ENCODE assay signal across 9 mouse cellular contexts in the genomic region with DNA sequence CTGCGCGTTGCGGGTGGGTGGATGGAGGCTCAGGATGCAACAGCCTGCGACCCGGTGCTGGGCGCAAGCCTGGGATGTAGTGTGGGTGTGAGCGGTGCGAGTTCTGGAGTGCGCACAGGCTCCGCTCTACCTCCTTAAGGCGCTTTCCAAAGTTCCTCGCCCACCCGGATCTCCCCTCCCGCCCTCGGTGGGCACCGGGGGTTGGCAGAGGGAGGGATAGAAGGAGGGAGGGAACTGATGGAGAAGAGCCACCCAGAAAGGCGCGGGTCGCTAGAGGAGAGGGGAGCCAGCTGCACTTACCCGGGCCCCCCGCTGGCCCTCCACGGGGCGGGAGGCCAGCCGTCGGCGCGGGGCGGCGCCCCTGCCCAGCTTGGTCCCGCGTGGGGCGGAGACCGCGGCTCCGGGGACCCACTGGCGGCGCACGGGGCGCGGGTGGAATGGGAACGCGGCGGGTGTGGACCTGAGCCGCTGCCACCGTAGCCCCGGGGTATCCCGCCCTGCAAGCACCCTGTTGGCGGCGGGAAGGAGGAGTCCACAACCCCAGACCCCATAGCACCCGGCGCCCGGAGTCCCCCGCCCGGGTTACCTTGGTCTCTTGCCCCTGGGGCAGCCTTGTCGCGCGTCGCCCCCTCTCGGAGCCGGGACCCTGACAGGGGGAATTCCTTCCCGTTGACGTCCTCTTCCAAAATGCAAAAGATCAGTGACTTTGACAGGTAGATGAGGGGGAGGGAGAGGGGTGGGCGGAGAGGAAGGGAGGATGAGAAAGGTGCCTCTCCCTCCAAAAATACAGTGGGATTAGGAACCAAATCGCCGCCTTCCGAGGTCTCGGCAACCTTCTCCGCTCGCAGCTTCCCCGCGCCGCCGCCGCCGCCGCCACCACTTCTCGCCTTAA. TPM values are rescaled to one million over a fixed set of nuclear protein-coding genes. Genes with fewer than 3 reads are reported as not detected.
DNase-seq lines count a peak whose midpoint lies in the region; ATAC-seq lines count a peak whose summit lies in the region.
"Had no signal": no experiment of that assay in that cellular context is flagged by ENCODE, and none has a peak within 500 bp of the region (broad histone marks: within the 10 kb centered on the region; RNA-seq: fewer than 3 reads in every experiment).

No protein-coding gene starts in this region.

- under 1% methylated on average over 67 of the region's 77 CpGs for WGBS in heart, embryonic 11.5 days (ENCODE audit: insufficient replicate concordance)
- under 1% methylated on average over 58 of the region's 77 CpGs for WGBS in embryonic facial prominence, embryonic 11.5 days
- WGBS in hindbrain, embryonic 11.5 days = under 1% methylated on average over 64 of the region's 77 CpGs
- WGBS in limb, embryonic 11.5 days = under 1% methylated on average over 57 of the region's 77 CpGs
- under 1% methylated on average over 57 of the region's 77 CpGs for WGBS in neural tube, embryonic 14.5 days

- peak overlapping the region; percentile 46; the same call in 1 of the 2 replicates for H3K9ac ChIP-seq in heart, embryonic 11.5 days (ENCODE audit: low read depth, low read length)
- H3K9ac ChIP-seq in embryonic facial prominence, embryonic 11.5 days (replicated peaks; ENCODE audit: low read length) = peak overlapping the region; percentile 62
- H3K9ac ChIP-seq in hindbrain, embryonic 11.5 days (ENCODE audit: low read depth, low read length) = peak overlapping the region; percentile 59
- peak overlapping the region; percentile 62 for H3K9ac ChIP-seq in limb, embryonic 11.5 days (ENCODE audit: low read length)
- peak overlapping the region; percentile 70 for H3K9ac ChIP-seq in neural tube, embryonic 14.5 days (replicated peaks; ENCODE audit: low read depth, low read length)

- no peaks in the 10 kb centered on the region; the same call in 1 of the 2 replicates for H3K4me1 ChIP-seq in heart, embryonic 11.5 days (ENCODE audit: control insufficient read depth, insufficient read depth, low read length)
- H3K4me1 ChIP-seq in embryonic facial prominence, embryonic 11.5 days (ENCODE audit: control insufficient read depth, insufficient read depth, low read length) = peaks cover 3% of the 10 kb centered on the region; the same call in 1 of the 2 replicates
- H3K4me1 ChIP-seq in hindbrain, embryonic 11.5 days (replicated peaks; ENCODE audit: control insufficient read depth, insufficient read depth, low read length) = no peaks in the 10 kb centered on the region
- no peaks in the 10 kb centered on the region; the same call in 1 of the 2 replicates for H3K4me1 ChIP-seq in limb, embryonic 11.5 days (ENCODE audit: control insufficient read depth, insufficient read depth, low read length)
- H3K4me1 ChIP-seq in neural tube, embryonic 14.5 days (ENCODE audit: control insufficient read depth, insufficient read depth, low read length) = 0 out of 2 replicates have a peak, but pooled peaks cover 2% of the 10 kb centered on the region

- H3K27ac ChIP-seq in heart, embryonic 11.5 days (ENCODE audit: low read depth, low read length) = no peak overlapping the region
- H3K27ac ChIP-seq in embryonic facial prominence, embryonic 11.5 days (replicated peaks; ENCODE audit: low read depth, low read length) = no peak overlapping the region
- H3K27ac ChIP-seq in hindbrain, embryonic 11.5 days (ENCODE audit: low read depth, low read length) = peak overlapping the region; percentile 17; the same call in 1 of the 2 replicates
- no peak overlapping the region for H3K27ac ChIP-seq in limb, embryonic 11.5 days (replicated peaks; ENCODE audit: low read depth, low read length)
- peak overlapping the region; percentile 60; the same call in 1 of the 2 replicates for H3K27ac ChIP-seq in neural tube, embryonic 14.5 days (ENCODE audit: low read depth, low read length)

- intact Hi-C loops in heart, postnatal 25 days (cut with DNase I) = no loop called here

- peaks cover 26% of the 10 kb centered on the region for H3K27me3 ChIP-seq in heart, embryonic 11.5 days (ENCODE audit: control insufficient read depth, insufficient read depth, low read length)
- peaks cover 2% of the 10 kb centered on the region; the same call in 1 of the 2 replicates for H3K27me3 ChIP-seq in embryonic facial prominence, embryonic 11.5 days (ENCODE audit: control insufficient read depth, insufficient read depth, low read length)
- no peaks in the 10 kb centered on the region for H3K27me3 ChIP-seq in hindbrain, embryonic 11.5 days (ENCODE audit: control insufficient read depth, insufficient read depth, low read length)
- peaks cover 2% of the 10 kb centered on the region; the same call in 1 of the 2 replicates for H3K27me3 ChIP-seq in limb, embryonic 11.5 days (ENCODE audit: control insufficient read depth, insufficient read depth, low read length)
- 0 out of 2 replicates have a peak, but pooled peaks cover 5% of the 10 kb centered on the region for H3K27me3 ChIP-seq in neural tube, embryonic 14.5 days (ENCODE audit: control insufficient read depth, insufficient read depth, low read length)

- no peaks in the 10 kb centered on the region for H3K9me3 ChIP-seq in heart, embryonic 11.5 days (replicated peaks; ENCODE audit: control insufficient read depth, low read length)
- H3K9me3 ChIP-seq in embryonic facial prominence, embryonic 11.5 days (replicated peaks; ENCODE audit: control insufficient read depth, low read length) = no peaks in the 10 kb centered on the region
- H3K9me3 ChIP-seq in hindbrain, embryonic 11.5 days (ENCODE audit: control insufficient read depth, low read length) = no peaks in the 10 kb centered on the region
- no peaks in the 10 kb centered on the region for H3K9me3 ChIP-seq in limb, embryonic 11.5 days (ENCODE audit: control insufficient read depth, low read length)
- H3K9me3 ChIP-seq in neural tube, embryonic 14.5 days (ENCODE audit: control insufficient read depth, low read length) = no peaks in the 10 kb centered on the region

- peak; percentile 37; the same call in 1 of the 2 replicates for ATAC-seq in heart, embryonic 11.5 days (replicated peaks; ENCODE audit: insufficient number of reproducible peaks, low FRiP score, low TSS enrichment)
- ATAC-seq in embryonic facial prominence, embryonic 11.5 days (replicated peaks; ENCODE audit: insufficient number of reproducible peaks, low FRiP score, low TSS enrichment, low read depth) = peak; percentile 85
- ATAC-seq in hindbrain, embryonic 11.5 days (ENCODE audit: low FRiP score) = peak; percentile 59
- ATAC-seq in limb, embryonic 11.5 days (ENCODE audit: insufficient number of reproducible peaks, low FRiP score, low TSS enrichment, low read depth) = peak; percentile 64; the same call in 1 of the 2 replicates
- ATAC-seq in neural tube, embryonic 14.5 days (ENCODE audit: low read depth) = peak; percentile 79

- H3K36me3 ChIP-seq in heart, embryonic 11.5 days (ENCODE audit: control insufficient read depth, insufficient read depth, low read length) = no peaks in the 10 kb centered on the region
- H3K36me3 ChIP-seq in embryonic facial prominence, embryonic 11.5 days (replicated peaks; ENCODE audit: control insufficient read depth, insufficient read depth, low read depth, low read length) = no peaks in the 10 kb centered on the region
- no peaks in the 10 kb centered on the region for H3K36me3 ChIP-seq in hindbrain, embryonic 11.5 days (ENCODE audit: control insufficient read depth, insufficient read depth, low read length)
- no peaks in the 10 kb centered on the region for H3K36me3 ChIP-seq in limb, embryonic 11.5 days (ENCODE audit: control insufficient read depth, insufficient read depth, low read length)
- H3K36me3 ChIP-seq in neural tube, embryonic 14.5 days (ENCODE audit: control insufficient read depth, insufficient read depth, low read length) = no peaks in the 10 kb centered on the region
- H3K36me3 ChIP-seq: G1E had no signal

- peak overlapping the region; percentile 100 for H3K4me2 ChIP-seq in heart, embryonic 11.5 days
- peak overlapping the region; percentile 98 for H3K4me2 ChIP-seq in embryonic facial prominence, embryonic 11.5 days (ENCODE audit: low read depth, low read length)
- H3K4me2 ChIP-seq in hindbrain, embryonic 11.5 days (replicated peaks; ENCODE audit: low read depth, low read length) = peak overlapping the region; percentile 100
- H3K4me2 ChIP-seq in limb, embryonic 11.5 days (ENCODE audit: low read depth, severe bottlenecking) = peak overlapping the region; percentile 99
- H3K4me2 ChIP-seq in neural tube, embryonic 14.5 days (ENCODE audit: low read depth, low read length) = peak overlapping the region; percentile 97

- peak overlapping the region; percentile 61 for H3K4me3 ChIP-seq in heart, embryonic 11.5 days (ENCODE audit: low read depth, low read length)
- H3K4me3 ChIP-seq in embryonic facial prominence, embryonic 11.5 days (ENCODE audit: low read depth, low read length) = peak overlapping the region; percentile 66
- peak overlapping the region; percentile 65 for H3K4me3 ChIP-seq in hindbrain, embryonic 11.5 days (ENCODE audit: low read depth, low read length)
- H3K4me3 ChIP-seq in limb, embryonic 11.5 days (ENCODE audit: low read depth, low read length) = peak overlapping the region; percentile 61
- H3K4me3 ChIP-seq in neural tube, embryonic 14.5 days (ENCODE audit: low read depth, low read length) = peak overlapping the region; percentile 68

- no peak for DNase-seq in heart, postnatal 25 days (ENCODE audit: low spot score)
- peak; percentile 15 for DNase-seq in adrenal gland, postnatal 10 days
- peak; percentile 39 for DNase-seq in embryonic facial prominence, embryonic 11.5 days (ENCODE audit: low spot score)
- DNase-seq in hindbrain, embryonic 11.5 days (ENCODE audit: low spot score) = peak; percentile 63
- peak; percentile 53 for DNase-seq in limb, embryonic 11.5 days (ENCODE audit: low spot score)
- DNase-seq in ovary, postnatal 10 days (ENCODE audit: low spot score) = no peak

RNA-seq across cellular contexts. Expression of gene Ntng1, which starts 1.3 kb away (rescaled TPM):
- polyA plus RNA-seq in heart, embryonic 11.5 days (2014; fragmentation: Nextera tagmentation; extraction: Ambion mirVana) = 0.45 and 0.62 TPM in 2 replicates
- total RNA-seq in heart, postnatal 25 days (2021) = under 1 TPM in 1 of 2 experiments, not detected in 1; 0.11 TPM
- total RNA-seq in adrenal gland, postnatal 10 days (2021) = 1 to 10 TPM; 1.2 to 2.4 TPM
- 2.7 and 3.5 TPM in 2 replicates for polyA plus RNA-seq in embryonic facial prominence, embryonic 11.5 days (2014; fragmentation: Nextera tagmentation; extraction: Ambion mirVana)
- 3.8 and 7.1 TPM in 2 replicates for polyA plus RNA-seq in hindbrain, embryonic 11.5 days (2014; fragmentation: Nextera tagmentation; extraction: Ambion mirVana)
- 0.91 and 2.2 TPM in 2 replicates for polyA plus RNA-seq in limb, embryonic 11.5 days (2014; fragmentation: Nextera tagmentation; extraction: Ambion mirVana)
- 18.0 and 22.5 TPM in 2 replicates for polyA plus RNA-seq in neural tube, embryonic 14.5 days (2014; fragmentation: Nextera tagmentation; extraction: Ambion mirVana)
- polyA plus RNA-seq: G1E had no signal

Comparison
In these comparisons a context has a peak if more than half of its experiments do, and no peak if none do; other contexts are left out.
1. H3K27ac ChIP-seq: peak in hindbrain, embryonic 11.5 days (single experiment) and neural tube, embryonic 14.5 days (single experiment); none in heart, embryonic 11.5 days (single experiment), embryonic facial prominence, embryonic 11.5 days (single experiment) and limb, embryonic 11.5 days (single experiment).
2. DNase-seq: peak in adrenal gland, postnatal 10 days (single experiment), embryonic facial prominence, embryonic 11.5 days (single experiment), hindbrain, embryonic 11.5 days (single experiment) and limb, embryonic 11.5 days (single experiment); none in heart, postnatal 25 days (single experiment) and ovary, postnatal 10 days (single experiment).
3. Peak in every context shown above with its lines, with median percentiles within 50 percentile points of each other: ATAC-seq, H3K4me2 ChIP-seq, H3K4me3 ChIP-seq and H3K9ac ChIP-seq.